Mouse (Mus musculus): ENCODE measurements around the gene Msi2. TPM values are rescaled to one million over a fixed set of nuclear protein-coding genes. Genes with fewer than 3 reads are reported as not detected.

Gene Msi2
- polyA plus RNA-seq, 1 experiment from 2014 or later = 10.9 TPM

DNA sequence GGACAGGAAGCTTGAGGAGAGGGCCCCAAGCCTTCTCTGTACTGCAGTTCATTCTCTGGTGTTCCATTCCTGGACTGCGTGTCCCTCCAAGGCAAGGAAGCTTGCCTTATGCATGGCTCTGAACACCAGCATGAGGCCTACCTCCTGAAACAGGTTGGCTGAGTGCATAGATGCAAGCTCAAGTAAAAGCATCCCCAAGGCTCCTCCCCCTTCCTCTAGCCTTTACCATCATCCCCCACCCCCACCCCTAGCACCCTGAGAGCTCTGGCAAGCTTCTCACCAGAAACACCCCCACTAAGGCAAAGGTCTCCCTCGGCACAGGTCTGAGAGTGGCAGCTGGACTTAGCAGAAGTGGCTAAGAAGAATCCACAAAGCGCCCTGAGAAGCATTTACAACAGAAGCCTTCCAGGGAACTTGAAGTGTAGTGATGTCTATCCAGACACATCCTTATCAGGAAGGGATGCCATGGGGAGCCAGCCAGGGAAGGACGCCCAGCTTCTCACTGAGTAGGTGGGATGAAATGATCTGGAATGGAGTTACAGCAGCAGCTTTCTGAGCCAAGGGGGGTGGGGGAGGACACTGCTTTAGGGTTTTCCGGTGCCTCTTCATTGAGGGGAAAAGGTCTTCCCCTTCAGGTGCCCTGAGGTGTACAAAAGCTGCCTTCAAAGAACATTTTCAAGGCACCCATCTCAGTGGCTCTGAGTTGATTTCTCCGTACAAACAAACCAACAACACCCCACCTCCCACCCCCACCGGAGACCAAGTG is 141.9 kb downstream of the Msi2 start:
- Histone ChIP-seq H3K27me3 (replicated peaks) (no peaks in the 10 kb centered on the region), H3K4me1 (replicated peaks) (peaks cover 19% of the 10 kb centered on the region; the same call in 1 of the 2 replicates), H3K9me3 (no peaks in the 10 kb centered on the region), H3K4me2 (replicated peaks) (no peak overlapping the region), H3K9ac (no peak overlapping the region), H3K27ac (no peak overlapping the region), H3K4me3 (replicated peaks) (no peak overlapping the region), H3K36me3 (no peaks in the 10 kb centered on the region)
- 69% methylated on average over 7 of the region's 7 CpGs for WGBS
- no peak for ATAC-seq

DNA sequence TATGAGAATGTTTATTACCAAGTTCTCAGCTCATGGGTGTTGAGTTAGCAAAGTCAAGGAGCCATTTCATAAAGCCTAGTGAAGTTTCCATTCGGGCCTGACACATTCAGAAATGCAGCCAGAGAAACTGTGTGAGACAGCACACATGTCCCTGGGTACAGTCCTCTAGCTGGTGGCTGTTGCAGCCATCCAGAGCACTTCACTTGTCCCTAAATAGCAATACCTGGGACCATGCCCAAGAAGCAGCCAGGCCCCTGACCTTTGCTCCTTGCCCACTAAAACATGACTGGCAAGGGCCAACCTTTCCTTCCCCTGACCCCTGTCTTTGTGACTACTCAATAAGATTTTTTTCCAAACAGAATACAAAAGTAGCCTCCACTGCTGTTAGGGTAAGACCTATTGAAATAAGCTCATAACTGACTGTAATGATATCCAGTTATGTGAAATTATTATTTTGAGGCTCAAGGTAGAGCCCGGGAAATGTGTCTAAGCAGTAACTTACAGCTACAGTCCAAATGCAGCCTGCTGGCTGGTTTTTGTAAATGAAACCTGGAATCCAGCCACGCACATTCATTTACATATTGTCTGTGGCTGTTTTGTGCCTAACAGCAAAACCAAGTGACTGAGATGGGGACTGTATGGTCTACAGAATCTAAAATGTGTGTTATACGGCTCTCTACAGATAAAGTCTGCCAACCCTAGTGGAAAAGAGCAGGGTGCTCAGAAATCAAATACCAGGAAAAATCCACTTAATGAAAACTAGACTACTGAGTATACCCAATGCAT is 143.5 kb downstream of the Msi2 start:
- Histone ChIP-seq H3K9ac (no peak overlapping the region), H3K9me3 (no peaks in the 10 kb centered on the region), H3K4me2 (replicated peaks) (no peak overlapping the region), H3K27ac (no peak overlapping the region), H3K27me3 (replicated peaks) (no peaks in the 10 kb centered on the region), H3K4me1 (replicated peaks) (peaks cover 19% of the 10 kb centered on the region; the same call in 1 of the 2 replicates), H3K4me3 (replicated peaks) (no peak overlapping the region), H3K36me3 (no peaks in the 10 kb centered on the region)
- no peak for ATAC-seq
- 72% methylated on average over 4 of the region's 4 CpGs for WGBS

DNA sequence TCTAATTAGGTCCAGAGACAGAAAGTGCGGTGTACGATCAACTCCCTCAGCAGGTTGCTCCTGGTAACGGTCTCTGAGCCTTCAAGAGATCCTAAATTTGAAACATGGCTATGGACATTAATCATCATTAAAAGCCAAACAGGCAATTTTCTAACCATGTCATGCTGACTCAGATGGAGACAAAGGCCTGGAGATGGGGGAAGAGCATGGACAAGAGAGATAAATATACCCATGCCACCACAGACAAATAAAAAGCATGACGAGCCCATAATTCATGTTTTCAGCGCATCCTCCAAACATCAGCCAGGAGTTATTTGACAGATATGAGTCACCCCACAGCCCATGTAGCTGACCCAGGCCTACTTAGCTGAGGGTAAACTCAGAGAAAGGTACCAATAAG is 145.3 kb downstream of the Msi2 start:
- Histone ChIP-seq H3K27me3 (replicated peaks) (no peaks in the 10 kb centered on the region), H3K9me3 (no peaks in the 10 kb centered on the region), H3K27ac (no peak overlapping the region), H3K4me3 (replicated peaks) (no peak overlapping the region), H3K36me3 (no peaks in the 10 kb centered on the region), H3K4me2 (replicated peaks) (no peak overlapping the region), H3K4me1 (replicated peaks) (peaks cover 19% of the 10 kb centered on the region; the same call in 1 of the 2 replicates), H3K9ac (no peak overlapping the region)
- WGBS = 91% methylated on average over 5 of the region's 5 CpGs
- ATAC-seq = no peak

DNA sequence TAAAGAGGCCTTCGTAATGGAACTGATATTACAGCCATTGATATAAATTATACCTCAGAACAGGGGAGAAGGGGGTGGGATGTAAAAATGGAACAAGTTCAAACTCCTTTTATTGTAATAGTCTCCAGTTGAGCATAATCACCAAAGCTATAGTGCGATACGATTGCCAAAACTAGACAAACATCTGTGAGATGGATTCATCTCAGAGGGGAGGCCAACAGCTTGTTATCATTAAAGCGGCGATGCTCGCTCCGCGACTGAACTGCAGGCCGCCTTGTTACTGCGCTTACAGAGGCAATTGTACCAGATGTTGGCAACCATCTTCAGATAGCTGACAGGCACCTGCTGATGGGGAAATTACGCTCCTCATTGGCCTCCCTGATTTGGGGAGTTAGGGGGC is 145.9 kb downstream of the Msi2 start:
- Histone ChIP-seq H3K4me1 (replicated peaks) (peaks cover 18% of the 10 kb centered on the region; the same call in 1 of the 2 replicates), H3K9ac (no peak overlapping the region), H3K9me3 (no peaks in the 10 kb centered on the region), H3K36me3 (no peaks in the 10 kb centered on the region), H3K27me3 (replicated peaks) (no peaks in the 10 kb centered on the region), H3K4me3 (replicated peaks) (no peak overlapping the region), H3K4me2 (replicated peaks) (no peak overlapping the region), H3K27ac (no peak overlapping the region)
- no peak for ATAC-seq
- WGBS = 74% methylated on average over 11 of the region's 11 CpGs

DNA sequence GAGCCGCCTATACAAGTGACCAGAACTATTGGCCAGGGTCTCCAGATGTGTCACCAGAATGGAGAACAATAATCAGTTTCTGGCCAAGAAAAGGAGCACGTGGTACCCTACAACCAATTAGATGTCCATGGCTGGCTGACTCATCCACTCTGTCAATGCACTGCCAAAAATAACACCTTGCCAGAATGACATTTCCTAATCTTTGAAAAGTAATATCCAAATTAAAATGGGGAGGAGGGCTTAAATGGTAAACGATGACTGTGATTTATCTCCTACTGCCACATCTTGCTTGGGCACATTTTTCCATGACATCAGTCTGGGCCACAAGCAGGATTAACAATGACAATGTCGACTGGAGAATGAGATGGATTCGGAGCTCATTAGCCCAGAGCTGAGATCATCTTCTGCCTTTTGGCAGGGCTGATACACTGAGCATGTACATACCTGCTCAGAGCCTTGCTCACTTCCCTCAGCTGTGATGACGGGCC is 147.6 kb downstream of the Msi2 start:
- H3K4me1 ChIP-seq (replicated peaks) = peaks cover 3% of the 10 kb centered on the region; the same call in 1 of the 2 replicates
- no peak overlapping the region for H3K4me2 ChIP-seq (replicated peaks)
- no peaks in the 10 kb centered on the region for H3K27me3 ChIP-seq (replicated peaks)
- no peaks in the 10 kb centered on the region for H3K36me3 ChIP-seq
- no peak overlapping the region for H3K9ac ChIP-seq
- H3K27ac ChIP-seq = no peak overlapping the region
- no peaks in the 10 kb centered on the region for H3K9me3 ChIP-seq
- no peak for ATAC-seq
- 85% methylated on average over 6 of the region's 6 CpGs for WGBS
- H3K4me3 ChIP-seq (replicated peaks) = no peak overlapping the region

DNA sequence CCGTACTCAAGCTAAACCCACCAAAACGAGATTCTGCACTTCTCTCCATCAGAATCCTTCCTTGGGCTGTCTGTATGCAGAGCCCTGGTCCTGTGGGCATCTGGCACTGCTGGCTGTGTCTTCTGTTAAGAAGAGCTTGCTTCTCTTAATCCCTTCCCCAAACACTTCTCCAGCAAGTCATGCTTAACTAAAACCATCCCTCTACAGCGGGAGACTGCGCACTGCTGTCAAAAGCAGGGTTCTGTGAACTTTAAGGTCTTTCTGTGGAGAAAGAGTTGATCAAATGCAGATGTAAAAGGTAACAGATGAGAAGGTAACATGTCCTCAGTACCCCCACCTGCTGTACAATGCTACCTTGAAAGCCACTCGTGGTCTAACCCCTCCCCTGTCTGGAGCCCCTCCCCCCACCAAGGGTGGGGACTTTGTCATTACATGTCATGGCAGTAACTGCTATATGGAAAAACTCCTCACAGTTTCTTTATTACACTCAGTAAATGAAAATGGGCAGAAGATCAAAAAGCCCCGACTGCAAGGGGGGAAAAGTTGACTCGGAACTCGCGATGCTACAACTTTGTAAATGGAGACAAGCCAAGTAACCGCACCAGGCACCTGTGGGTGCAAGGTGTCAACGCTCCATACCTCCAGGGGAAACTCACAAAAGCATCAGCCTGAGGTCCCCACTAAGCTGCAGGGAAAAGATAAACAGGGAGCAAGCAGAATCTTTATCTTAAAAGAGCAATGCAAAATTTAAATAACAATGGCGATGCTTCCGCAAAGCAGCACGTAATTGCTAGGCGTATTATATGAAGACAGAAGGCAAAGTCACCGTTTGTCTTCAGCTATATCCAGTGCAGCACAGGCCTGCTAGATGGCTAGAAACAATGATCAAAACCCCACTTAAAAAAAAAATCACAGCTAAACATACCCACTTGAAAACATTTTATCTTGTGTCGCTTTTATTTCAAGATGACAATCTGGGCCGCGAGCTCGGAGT is 151.4 kb downstream of the Msi2 start:
- WGBS = 76% methylated on average over 20 of the region's 20 CpGs
- no peak for ATAC-seq
- no peaks in the 10 kb centered on the region for H3K27me3 ChIP-seq (replicated peaks)
- no peak overlapping the region for H3K4me2 ChIP-seq (replicated peaks)
- H3K27ac ChIP-seq = no peak overlapping the region
- peaks cover 8% of the 10 kb centered on the region; the same call in 1 of the 2 replicates for H3K4me1 ChIP-seq (replicated peaks)
- no peaks in the 10 kb centered on the region for H3K36me3 ChIP-seq
- no peak overlapping the region for H3K4me3 ChIP-seq (replicated peaks)
- H3K9me3 ChIP-seq = no peaks in the 10 kb centered on the region
- no peak overlapping the region for H3K9ac ChIP-seq

DNA sequence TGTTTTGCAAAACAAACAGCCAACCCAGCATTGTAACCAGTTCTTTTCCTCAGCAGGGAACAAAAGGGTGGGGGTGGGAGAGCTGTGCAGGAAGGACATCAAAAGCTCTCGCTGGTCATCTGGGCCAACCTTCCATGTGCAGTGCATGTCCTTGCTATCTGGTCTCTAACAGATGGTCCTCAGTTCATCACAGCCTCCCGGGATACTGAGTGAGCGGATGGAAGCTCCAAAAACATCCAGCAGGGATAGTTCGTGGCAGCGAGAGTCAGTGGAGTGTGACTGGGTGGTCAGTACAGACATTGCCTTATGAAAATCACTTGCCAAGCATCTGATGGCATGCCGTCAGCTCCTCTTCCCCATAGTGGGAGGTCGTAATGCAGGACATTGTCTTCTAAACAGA is 153.5 kb downstream of the Msi2 start:
- Histone ChIP-seq H3K36me3 (no peaks in the 10 kb centered on the region), H3K4me1 (replicated peaks) (peaks cover 21% of the 10 kb centered on the region), H3K4me2 (replicated peaks) (no peak overlapping the region), H3K27ac (no peak overlapping the region), H3K9ac (no peak overlapping the region), H3K9me3 (no peaks in the 10 kb centered on the region), H3K27me3 (replicated peaks) (no peaks in the 10 kb centered on the region), H3K4me3 (replicated peaks) (no peak overlapping the region)
- WGBS = 80% methylated on average over 7 of the region's 7 CpGs
- ATAC-seq = no peak

DNA sequence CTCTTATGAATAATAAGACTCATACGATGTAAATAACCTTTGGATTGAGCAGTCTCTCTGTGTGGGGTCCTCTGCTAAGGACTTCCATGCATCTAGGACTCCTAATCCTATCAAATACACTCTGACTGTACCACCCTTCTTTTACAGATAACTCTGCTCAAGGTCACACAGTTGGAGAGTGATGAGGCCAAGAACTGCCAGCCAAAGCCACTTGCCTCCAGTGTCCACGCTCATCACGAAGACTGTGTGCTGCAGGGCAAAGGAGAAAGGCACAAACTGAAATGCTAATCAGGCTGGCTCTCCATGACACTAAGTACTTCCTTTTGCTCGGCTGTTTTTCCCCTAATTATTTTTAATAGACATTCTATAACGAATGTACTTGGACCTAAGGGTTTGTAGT is 153.9 kb downstream of the Msi2 start:
- Histone ChIP-seq H3K9me3 (no peaks in the 10 kb centered on the region), H3K27me3 (replicated peaks) (no peaks in the 10 kb centered on the region), H3K4me3 (replicated peaks) (no peak overlapping the region), H3K9ac (no peak overlapping the region), H3K4me1 (replicated peaks) (peaks cover 21% of the 10 kb centered on the region), H3K27ac (no peak overlapping the region), H3K4me2 (replicated peaks) (no peak overlapping the region), H3K36me3 (no peaks in the 10 kb centered on the region)
- WGBS = 76% methylated on average over 5 of the region's 5 CpGs
- ATAC-seq = no peak

DNA sequence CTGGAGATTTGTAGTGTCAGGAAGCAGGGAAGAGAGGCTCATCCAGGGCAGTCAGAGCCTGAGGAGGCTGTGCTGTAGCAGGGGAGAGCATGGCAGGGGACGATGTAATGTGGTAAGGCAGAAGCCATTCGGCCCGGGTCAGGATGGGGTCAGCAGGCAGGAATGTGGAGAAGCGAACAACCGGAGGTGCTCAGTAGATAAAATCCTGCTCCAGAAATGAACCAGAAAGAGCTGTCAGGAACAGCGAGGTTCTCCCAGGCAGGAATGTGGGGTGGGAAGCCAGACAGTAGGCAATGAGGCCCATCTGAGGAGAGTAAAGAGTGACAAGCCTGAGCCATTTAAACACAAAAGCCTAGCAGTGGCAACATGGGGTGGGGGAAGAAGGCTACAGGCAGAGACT is 157.1 kb downstream of the Msi2 start:
- no peaks in the 10 kb centered on the region for H3K27me3 ChIP-seq (replicated peaks)
- peaks cover 41% of the 10 kb centered on the region for H3K4me1 ChIP-seq (replicated peaks)
- no peaks in the 10 kb centered on the region for H3K9me3 ChIP-seq
- H3K9ac ChIP-seq = no peak overlapping the region
- 17% methylated on average over 6 of the region's 6 CpGs for WGBS
- 0 out of 2 replicates have a peak overlapping the region, but pooled peaks have one; percentile 12 for H3K4me2 ChIP-seq (replicated peaks)
- ATAC-seq = peak; percentile 42; the same call in 1 of the 2 replicates
- peak overlapping the region; percentile 73 for H3K27ac ChIP-seq
- H3K36me3 ChIP-seq = no peaks in the 10 kb centered on the region
- no peak overlapping the region for H3K4me3 ChIP-seq (replicated peaks)

DNA sequence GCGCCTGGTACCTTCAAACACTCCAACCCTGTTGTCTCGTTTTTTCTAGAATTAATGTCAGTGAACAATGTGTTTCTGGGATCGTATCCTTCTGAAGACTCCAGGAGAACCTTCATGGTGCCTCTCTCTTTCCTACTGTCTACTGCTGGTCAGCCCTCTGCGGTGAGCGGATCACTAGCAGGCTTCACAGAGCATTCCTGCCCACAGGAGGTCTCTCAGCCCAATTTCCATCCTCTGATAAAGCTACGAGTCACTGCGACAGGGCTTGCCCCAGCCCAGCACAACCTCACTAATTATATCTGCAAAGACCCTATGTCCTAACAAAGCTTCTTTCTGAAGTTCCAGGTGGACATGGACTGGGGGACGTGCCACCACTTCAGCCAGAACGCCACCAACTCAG is 157.7 kb downstream of the Msi2 start:
- Histone ChIP-seq H3K9me3 (no peaks in the 10 kb centered on the region), H3K4me1 (replicated peaks) (peaks cover 46% of the 10 kb centered on the region), H3K27me3 (replicated peaks) (no peaks in the 10 kb centered on the region), H3K4me3 (replicated peaks) (no peak overlapping the region), H3K9ac (no peak overlapping the region), H3K27ac (peak overlapping the region; percentile 73), H3K4me2 (replicated peaks) (no peak overlapping the region), H3K36me3 (no peaks in the 10 kb centered on the region)
- no peak for ATAC-seq
- WGBS = 76% methylated on average over 9 of the region's 9 CpGs

DNA sequence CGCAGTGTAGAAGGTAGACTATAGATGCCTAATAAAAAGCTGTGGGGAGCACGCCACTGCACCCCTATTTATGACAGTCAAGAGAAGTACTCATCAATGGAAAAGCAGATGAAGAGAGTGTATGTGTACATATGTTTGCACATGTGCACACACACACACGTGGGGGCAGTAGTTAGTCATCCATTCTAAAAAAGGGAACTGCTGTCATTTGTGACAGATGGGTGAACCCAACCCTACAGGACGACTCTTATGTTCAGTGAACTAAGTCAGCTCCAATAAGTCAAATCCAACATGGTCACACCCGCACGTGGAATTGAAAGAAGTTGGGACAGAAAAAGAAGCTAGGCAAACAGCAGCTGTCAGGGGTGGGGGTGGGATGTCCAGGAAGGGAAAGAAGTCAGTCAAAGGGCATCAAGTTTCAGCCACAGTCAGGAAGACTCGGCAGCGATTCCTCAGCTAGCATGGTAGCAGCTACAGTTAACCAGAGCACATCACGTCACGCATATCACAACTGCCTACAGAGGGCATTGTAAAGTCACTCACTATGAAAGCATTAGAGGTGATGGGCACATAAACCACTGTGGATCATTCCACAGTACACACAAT is 158.8 kb downstream of the Msi2 start:
- no peak for ATAC-seq
- H3K4me3 ChIP-seq (replicated peaks) = no peak overlapping the region
- WGBS = 49% methylated on average over 10 of the region's 10 CpGs
- H3K27ac ChIP-seq = no peak overlapping the region
- H3K27me3 ChIP-seq (replicated peaks) = no peaks in the 10 kb centered on the region
- peaks cover 56% of the 10 kb centered on the region for H3K4me1 ChIP-seq (replicated peaks)
- H3K9me3 ChIP-seq = no peaks in the 10 kb centered on the region
- H3K9ac ChIP-seq = no peak overlapping the region
- H3K36me3 ChIP-seq = no peaks in the 10 kb centered on the region
- no peak overlapping the region for H3K4me2 ChIP-seq (replicated peaks)
